Mouse (Mus musculus): ENCODE measurements around the gene Oaf.
A peak's percentile ranks its signal among the peaks of the same experiment; 100 is the strongest.

Oaf gene

GRCm38 (mm10) chr9:43242432-43242831 lies 2.7 kb upstream of the Oaf start:
- no peak for DNase-seq

DNA sequence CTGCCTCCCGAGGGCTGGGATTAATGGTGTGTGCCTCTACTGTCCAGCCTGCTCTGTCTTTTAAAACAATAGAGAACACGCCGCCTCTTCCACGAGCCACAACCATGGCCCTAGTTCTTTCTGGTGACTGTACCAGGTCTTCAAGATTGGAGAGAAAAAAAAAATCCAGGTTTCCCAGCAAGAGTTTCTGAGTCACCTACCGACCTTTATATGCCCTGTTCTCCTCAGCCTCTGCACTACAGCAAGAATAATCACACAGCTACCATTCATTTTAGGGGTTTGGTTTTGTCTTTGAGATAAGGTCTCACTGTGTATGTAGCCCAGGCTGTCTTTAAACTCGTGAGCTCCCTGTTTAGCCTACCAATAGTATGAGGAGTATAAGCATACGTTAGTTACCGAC lies 2.3 kb upstream of the Oaf start:
- DNase-seq = no peak

- DNase-seq = no peak
Observed at GRCm38 (mm10) chr9:43241291-43241690, 1.6 kb upstream of the Oaf start.

DNA sequence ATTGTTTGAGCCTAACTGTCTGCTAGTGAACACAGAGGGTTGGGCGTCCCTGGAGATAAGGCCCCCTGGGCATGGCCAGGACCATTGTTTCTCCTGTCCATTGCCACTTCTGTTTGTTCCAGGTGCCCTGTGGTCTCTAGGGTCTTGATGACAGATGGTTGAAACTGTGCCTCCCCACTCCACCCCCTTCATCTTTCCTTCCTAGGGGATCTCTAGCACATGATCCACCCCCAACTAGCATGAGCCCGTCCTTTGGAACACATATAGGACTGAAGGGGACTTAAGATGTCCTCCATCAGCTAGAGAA lies 836 bp upstream of the Oaf start:
- no peak for DNase-seq

DNA sequence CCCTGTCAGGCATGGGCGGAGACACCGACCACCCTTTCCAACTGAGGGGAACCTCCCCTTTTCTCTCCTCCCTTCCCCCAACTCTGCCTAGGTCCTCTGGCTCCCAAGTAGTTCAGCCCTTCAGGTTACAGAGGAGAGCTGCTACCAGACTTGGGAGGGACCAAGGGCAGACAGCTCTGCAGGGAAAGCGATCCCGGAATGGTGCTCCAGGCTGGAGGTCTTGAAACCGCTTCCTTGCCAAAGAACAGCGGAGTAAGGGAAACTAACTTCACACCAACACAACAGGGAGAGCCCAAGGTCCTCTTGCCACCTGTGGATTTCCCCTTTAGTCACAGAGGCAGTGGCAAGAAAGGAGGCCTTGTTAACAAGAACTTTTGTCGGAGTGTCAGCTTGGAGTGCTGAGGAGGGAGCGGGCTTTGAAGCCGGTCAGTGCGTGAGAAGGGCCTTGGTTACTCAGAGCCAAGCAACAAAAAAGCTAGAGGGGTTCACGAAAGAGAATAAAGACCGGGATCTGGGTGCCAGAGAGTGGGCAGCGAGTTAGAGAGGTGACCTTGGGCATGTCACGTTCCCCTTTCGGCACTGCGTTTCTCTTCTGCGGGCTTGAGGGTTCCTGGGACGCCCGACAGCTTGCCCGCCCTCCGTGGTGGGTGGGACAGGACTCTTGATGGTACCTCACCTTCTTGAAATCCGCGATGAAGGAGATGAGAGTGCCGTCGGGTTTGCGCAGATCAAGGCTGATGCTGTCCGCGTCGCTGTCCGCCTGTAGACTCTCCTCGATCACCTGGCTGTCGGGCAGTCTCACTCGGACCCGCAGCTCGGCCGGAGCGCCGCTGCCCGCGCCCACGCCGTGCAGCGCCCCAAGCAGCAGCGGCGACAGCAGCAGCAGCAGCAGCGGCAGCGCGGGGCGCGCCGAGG lies 823 bp downstream of the Oaf start:
- no peak for DNase-seq

DNA sequence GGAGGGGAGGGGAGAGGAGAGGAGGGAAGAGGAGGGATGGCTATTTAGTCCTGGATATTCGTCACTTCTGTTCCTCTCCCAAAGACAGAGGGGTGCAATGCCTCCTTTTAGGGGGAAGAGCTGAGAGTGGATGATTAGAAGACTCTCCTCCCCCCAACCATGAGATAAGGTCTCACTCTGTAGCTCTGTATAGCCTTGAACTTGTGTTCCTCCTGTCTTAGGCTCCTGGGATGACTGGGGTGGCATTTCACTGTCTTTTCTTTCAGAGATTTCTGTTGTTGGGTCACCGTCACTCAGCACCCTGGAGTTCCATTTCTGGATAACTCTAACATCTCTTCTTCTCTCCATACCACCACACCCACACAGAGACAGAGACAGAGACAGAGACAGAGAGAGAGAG lies 1.5 kb downstream of the Oaf start:
- DNase-seq = no peak

DNA sequence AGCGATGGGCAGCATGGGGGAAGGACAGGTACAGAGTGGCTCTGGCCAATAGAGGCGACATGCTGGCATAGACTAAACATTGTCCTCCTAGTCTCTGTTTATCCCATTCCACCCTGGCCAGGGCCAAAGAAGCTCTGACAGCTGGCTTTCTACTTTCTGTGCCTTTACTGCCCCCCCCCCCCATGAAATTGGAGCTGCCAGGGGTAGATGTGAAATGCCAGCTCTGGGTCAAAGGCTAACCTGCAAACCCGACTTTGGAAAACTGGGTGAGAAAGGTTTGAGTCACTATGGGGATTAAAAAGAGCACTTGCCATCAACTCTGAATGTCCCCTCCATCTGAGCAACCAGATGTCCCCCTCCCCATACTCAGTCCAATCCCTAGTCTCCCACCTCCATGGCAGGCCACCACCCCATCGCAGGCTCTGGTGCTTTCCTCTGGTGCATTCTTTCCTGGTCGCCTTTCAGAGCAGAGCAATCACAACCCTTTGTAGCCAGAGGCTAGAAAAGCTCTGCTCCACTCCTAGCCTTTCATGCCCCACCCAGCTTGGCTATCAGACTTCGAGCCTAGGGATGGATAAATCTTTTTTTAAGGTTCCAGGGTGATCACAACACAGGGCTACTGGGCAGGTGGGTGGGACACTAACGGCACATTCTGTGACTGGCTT lies 2.5 kb downstream of the Oaf start:
- no peak for DNase-seq

DNA sequence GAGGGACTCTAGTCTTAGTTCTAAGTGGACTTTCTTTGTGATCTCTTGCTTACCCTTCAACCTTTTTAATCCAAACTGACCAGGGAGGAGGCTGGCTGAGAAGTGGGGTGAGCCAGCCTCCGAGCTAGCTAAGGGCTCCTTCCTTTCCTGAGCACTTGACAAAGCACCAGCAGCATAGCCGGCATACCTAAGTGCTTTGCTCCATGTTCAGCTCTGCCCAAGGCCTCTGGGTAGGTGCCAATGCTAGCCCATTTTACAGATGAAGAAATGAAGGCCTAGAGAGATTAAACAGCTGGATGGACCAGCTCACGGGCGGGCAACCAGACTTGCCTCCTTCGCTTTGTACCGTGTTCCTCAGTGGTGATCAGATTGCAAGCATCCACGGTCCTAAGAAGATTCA lies 3.1 kb downstream of the Oaf start:
- DNase-seq = no peak

DNA sequence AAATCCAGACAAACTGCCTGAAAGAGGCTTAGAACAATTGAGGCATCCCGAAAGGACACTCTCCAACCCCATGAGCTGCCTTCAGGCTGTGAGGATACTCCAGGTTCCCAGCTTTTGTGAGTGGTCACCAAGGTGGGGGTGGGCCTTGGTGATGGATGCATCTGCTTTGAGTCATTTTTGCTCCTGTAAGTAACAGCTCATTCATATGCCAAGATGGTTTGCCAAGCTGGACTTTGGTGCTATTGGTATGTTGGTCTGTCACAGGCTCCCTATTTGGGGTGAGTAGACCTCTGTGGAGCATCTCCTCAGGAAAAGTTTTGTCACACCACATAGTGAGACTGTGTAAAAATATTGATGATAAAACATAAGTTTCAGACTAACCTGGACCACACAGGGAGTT lies 3.6 kb downstream of the Oaf start:
- DNase-seq = no peak

DNA sequence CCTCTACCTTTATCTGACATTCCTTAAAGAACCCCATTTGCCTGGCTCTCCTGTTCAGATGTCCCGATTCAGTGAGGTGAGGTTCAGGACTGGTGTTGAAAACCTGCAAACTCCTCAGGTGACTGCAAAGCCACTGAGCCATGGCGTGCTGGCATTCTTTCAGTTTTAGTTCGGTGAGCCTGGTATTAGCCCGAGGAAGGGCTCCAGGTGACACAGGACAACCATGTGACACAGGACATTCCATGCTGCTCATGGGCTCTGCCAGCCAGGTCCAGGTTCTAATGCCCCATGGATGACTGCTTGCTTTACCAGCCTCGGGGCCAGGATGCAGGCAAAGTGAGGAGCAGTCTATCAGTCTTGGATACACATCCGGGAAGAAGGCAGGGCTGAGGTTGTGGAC lies 4.4 kb downstream of the Oaf start:
- no peak for DNase-seq

DNA sequence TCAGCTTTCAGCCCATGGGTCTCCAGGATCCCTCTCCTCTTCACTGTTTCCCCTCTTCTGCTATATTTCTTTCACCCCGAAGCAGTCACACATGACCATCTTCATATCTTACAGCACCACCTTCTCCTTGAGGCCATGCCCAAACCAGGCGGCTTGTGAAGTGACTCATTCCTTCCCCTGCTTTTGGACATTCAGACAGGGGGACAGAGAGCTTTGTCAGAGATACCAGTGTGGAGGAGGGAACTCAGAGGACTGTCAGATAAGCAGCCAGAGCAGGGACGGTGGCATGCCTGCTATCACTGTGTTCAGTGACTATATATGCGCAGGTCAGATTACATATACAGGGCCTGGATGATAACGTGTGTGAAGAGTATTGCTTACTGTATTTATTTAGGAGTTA lies 5.2 kb downstream of the Oaf start:
- DNase-seq = no peak

GRCm38 (mm10) chr9:43233515-43233914 lies 6.2 kb downstream of the Oaf start:
- DNase-seq = no peak

GRCm38 (mm10) chr9:43233044-43233443 lies 6.7 kb downstream of the Oaf start:
- no peak for DNase-seq

GRCm38 (mm10) chr9:43232286-43232685 lies 7.4 kb downstream of the Oaf start:
- no peak for DNase-seq

DNA sequence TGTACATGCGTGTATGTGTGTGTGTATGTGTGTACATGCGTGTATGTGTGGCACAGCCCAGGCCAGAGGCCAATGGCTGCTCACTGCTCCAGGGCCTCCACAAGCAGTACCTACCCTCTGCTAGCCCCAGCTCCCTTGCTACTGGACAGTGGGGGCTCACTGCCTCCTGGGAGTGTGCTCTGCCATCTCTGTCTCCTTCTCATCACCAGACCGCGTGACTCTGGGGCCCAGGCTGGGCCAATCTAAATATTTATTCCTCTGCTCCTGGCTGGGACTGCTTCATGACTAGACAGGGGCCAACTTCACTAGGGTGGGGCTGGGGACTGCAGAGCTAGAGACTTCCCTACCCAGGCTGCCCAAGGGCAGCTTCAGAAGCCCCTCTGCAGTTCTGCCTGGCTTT lies 7.9 kb downstream of the Oaf start:
- peak; percentile 70 for DNase-seq

DNA sequence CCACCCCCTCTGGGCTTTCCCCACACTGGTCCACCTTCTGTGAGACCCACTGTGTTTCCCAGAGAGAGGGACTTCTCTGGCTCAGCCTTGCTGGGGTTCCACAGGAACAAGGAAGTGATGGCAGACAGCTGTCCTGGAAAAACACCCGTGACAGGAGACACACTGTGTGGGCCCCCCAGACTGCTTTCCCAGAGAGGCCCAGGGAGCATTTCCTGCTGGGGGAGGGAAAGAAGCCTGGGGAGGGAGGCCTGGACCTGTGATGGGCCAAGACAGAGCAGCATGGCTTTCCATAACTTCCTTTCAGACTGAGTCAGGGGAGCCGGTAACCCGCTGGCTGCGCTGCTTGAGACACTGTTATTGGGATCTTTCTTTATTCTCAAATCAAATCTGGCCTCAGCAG lies 8.8 kb downstream of the Oaf start:
- DNase-seq = no peak

- no peak for DNase-seq
Observed at GRCm38 (mm10) chr9:43229962-43230361, 9.7 kb downstream of the Oaf start.

- no peak for DNase-seq
Observed at GRCm38 (mm10) chr9:43229398-43229895, 10.3 kb downstream of the Oaf start.

- no peak for DNase-seq
Observed at GRCm38 (mm10) chr9:43228745-43229144, 11.0 kb downstream of the Oaf start.

DNA sequence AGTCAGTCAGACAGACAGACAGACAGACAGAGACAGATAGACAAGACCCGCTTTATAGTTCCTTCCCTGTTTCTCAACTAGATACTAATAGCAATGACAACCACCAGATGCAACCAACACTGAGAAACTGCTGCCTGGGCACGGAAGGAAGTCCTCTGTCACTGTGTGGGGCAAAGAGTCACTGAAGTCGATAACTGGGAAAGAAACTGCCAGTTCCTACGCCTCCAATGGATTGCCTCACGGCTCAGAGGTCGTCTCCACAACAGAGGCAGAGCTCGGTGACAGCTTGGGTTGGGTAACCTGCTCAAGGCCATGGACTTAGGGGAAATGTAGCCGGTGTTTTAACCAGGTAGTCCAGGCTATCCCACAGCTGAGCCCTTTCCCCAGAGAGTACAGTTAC lies 12.1 kb downstream of the Oaf start:
- peak; percentile 32 for DNase-seq

DNA sequence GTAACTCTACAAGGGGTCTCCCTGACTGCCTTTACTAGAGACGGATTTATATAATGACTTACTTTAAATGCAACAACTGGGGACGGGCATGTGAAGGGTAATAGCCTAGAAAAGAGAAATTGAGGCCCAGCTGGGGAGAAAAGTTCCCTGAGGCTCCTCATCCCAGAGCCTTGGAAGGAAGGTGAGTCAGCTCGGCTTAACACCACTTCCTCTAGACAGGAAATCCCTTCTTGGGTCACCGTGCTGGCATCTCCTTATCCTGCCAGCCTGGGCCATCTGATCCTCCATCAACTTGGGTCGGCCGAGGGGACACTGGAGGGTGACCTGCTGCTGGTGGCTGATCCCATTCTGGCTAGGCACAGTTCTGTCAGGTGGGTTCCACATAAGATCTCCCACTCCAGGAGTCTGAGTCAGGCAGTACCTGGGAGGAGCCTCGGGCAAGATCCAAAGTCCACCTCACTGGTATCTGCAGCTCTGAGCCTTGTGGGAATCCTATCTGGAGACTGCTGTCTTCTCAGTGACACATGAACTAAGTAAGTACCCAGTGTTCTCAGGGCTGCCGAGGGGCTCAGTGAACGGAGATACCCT lies 13.0 kb downstream of the Oaf start:
- no peak for DNase-seq

DNA sequence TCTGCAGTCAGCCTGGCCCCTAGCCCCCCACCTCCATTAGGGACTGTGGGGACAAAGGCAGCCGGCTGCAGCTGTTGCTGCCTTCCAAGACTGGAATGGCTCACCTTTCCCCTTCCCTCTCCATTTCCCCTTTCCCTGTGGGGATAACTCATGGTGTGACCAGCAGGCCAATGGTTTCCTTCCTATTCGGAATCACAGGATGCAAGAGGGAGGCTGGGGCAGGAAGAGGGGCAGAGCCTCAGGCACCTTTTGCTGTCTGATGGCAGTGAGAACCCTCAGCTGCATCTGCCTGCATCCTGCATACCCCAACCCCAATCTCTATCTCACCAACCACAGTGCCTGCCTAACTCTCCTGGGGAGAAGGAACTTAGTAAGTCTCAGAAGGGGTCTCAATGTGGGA lies 14.2 kb downstream of the Oaf start:
- DNase-seq = no peak

DNA sequence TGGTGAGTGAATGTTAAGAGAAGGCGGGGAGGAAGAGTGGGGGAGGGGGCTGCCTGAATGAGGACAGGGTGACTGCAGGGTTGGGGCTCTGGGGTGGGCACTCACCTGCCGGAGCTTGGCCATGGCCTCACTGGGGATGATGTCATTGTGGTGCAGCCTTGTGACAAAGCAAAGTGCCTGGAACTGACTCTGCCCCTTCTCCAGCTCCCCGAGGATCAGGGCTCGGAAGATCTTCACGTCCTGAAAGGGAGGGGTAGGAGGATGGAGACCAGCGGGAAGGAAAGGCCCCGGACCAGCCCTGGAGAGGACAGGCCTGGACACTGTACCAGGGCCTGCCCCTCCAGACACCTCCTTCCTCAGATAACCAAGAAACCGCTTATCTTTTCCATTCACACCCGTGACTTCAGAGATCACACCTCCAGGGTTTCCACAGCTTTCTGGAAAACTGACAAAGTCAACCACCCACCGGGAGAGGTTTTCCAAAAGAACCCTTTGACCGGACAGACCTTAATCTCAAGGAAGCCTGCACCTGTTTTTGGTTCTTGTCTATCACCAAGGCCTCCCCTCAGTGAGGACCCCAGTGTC lies 14.8 kb downstream of the Oaf start:
- DNase-seq = no peak

GRCm38 (mm10) chr9:43222429-43222715 lies 17.3 kb downstream of the Oaf start:
- no peak for DNase-seq

Measured in lung, postnatal 36 days (tissue).